Mouse (Mus musculus): ENCODE data around the gene Slc9a5.
A peak's percentile ranks its signal among the peaks of the same experiment; 100 is the strongest.

- TF ChIP-seq CTCF (IDR thresholded peaks at IDR 0.05; ENCODE audit: low read depth, low read length) = peak; percentile 34; the same call in 1 of the 2 replicates
- no peak for TF ChIP-seq POLR2A (IDR thresholded peaks at IDR 0.05; ENCODE audit: borderline replicate concordance, low read depth, low read length)
Measured at GRCm38 (mm10) chr8:105397747-105398146, 49.1 kb downstream of the Slc9a5 start.
